Mouse (Mus musculus): ENCODE results near the gene Gm10318. TPM values are rescaled to one million over a fixed set of nuclear protein-coding genes. Genes with fewer than 3 reads are reported as not detected.

Gene Gm10318
- total RNA-seq, 4 experiments from 2014 or later: not detected

- DNase-seq (ENCODE audit: low spot score in 2 of 2): no peak
Measured at GRCm38 (mm10) chr10:77890987-77891565, 38.4 kb downstream of the Gm10318 start.

GRCm38 (mm10) chr10:77895562-77895961 is 42.9 kb downstream of the Gm10318 start:
- DNase-seq (ENCODE audit: low spot score in 2 of 2): no peak

GRCm38 (mm10) chr10:77900126-77900525 is 47.5 kb downstream of the Gm10318 start:
- no peak for DNase-seq (ENCODE audit: low spot score in 2 of 2)

- DNase-seq (ENCODE audit: low spot score in 2 of 2): no peak
Measured at GRCm38 (mm10) chr10:77900903-77901818, 48.5 kb downstream of the Gm10318 start.

GRCm38 (mm10) chr10:77901871-77902210 is 49.2 kb downstream of the Gm10318 start:
- no peak for DNase-seq (ENCODE audit: low spot score in 2 of 2)

- DNase-seq (ENCODE audit: low spot score in 2 of 2): no peak
Measured at GRCm38 (mm10) chr10:77902211-77902893, 49.7 kb downstream of the Gm10318 start, which contains the start of gene Lrrc3. Gene Lrrc3, minus strand, starts transcription at chr10:77902536.

DNA sequence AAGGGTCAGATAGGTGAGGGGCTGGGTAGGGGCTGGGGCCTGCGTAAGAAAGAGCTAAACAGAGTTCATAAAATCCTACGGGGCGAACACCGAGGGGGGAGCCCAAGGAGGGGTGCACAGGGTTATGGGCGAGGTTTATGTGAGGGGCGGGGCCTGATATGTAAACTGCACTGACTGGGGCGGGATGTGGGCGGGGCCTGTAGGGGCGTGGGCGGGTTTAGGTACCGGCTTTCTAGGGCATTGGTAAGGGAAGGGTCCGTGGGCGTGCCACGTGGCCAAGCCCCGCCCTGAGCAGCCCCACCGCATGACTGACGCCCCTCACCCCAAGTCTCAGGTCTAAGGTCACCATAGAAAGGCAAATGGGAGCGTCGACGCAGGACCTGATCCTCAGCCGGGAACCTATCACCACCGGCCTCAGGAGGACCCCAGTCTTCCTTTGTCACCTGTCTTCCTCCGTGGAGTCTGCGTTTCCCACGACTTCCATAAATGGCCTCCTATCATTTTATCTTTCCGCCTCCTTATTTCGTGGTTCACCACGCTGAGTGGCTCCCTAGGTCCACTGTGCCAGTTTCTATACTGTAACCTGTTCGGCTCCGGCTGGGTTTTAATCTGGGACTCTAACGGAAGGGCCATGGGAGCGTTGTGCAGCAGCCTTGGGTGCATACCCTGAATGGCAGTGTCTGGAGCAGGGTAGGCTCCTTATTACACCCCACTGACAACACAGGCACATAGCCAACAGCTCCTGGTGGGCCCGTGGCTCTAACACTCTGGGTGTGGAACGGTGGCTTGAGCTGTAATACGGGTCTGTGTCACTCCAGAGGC is 50.4 kb downstream of the Gm10318 start:
- DNase-seq (ENCODE audit: low spot score in 2 of 2): no peak

Other genes with a start within 250 kb of the Gm10318 start
- 10 to 100 TPM; 38.7 to 59.9 (median 41.6) TPM for gene Sumo3, start 246.8 kb upstream of the Gm10318 start, total RNA-seq (2022)
- 10 to 100 TPM in 2 of 4 experiments, 1 to 10 TPM in 2; 5.7 to 18.3 (median 11.6) TPM for gene Gm49325, start 246.7 kb upstream of the Gm10318 start, total RNA-seq (2022)
- gene Ube2g2, start 230.6 kb upstream of the Gm10318 start, total RNA-seq (2022): 100 to 1,000 TPM in 2 of 4 experiments, 10 to 100 TPM in 2; 81.6 to 141 (median 104) TPM
- not detected for gene Tspear, start 166.3 kb upstream of the Gm10318 start, total RNA-seq (2022)
- not detected for gene Gm19402, start 162.1 kb upstream of the Gm10318 start, total RNA-seq (2022)
- gene Gm9508, start 155.6 kb upstream of the Gm10318 start, total RNA-seq (2022): not detected
- gene Gm10272, start 146.2 kb upstream of the Gm10318 start, total RNA-seq (2022): not detected
- not detected for gene Gm10024, start 141.4 kb upstream of the Gm10318 start, total RNA-seq (2022)
- not detected for gene Gm10142, start 137.1 kb upstream of the Gm10318 start, total RNA-seq (2022)
- gene Krtap12-1, start 132.3 kb upstream of the Gm10318 start, total RNA-seq (2022): not detected
- not detected for gene Gm10100, start 126.4 kb upstream of the Gm10318 start, total RNA-seq (2022)
- gene Gm18596, start 110.2 kb upstream of the Gm10318 start, total RNA-seq (2022): not detected
- gene Gm9736, start 101.5 kb upstream of the Gm10318 start, total RNA-seq (2022): not detected
- not detected for gene Gm3233, start 93.2 kb upstream of the Gm10318 start, total RNA-seq (2022)
- not detected for gene Gm3238, start 81.5 kb upstream of the Gm10318 start, total RNA-seq (2022)
- gene Gm7138, start 75.9 kb upstream of the Gm10318 start, total RNA-seq (2022): not detected
- not detected for gene Gm3250, start 70.3 kb upstream of the Gm10318 start, total RNA-seq (2022)
- gene Gm7137, start 64.7 kb upstream of the Gm10318 start, total RNA-seq (2022): not detected
- gene Gm9639, start 57.8 kb upstream of the Gm10318 start, total RNA-seq (2022): not detected
- gene Gm19668, start 53.7 kb upstream of the Gm10318 start, total RNA-seq (2022): not detected
- gene Gm9507, start 41.0 kb upstream of the Gm10318 start, total RNA-seq (2022): not detected
- not detected for gene Gm2696, start 38.2 kb upstream of the Gm10318 start, total RNA-seq (2022)
- not detected for gene Krtap10-4, start 25.8 kb upstream of the Gm10318 start, total RNA-seq (2022)
- not detected for gene Krtap10-10, start 16.9 kb upstream of the Gm10318 start, total RNA-seq (2022)
- not detected for gene Gm36176, start 6.1 kb upstream of the Gm10318 start, total RNA-seq (2022)
- not detected for gene Gm3285, start 9.1 kb downstream of the Gm10318 start, total RNA-seq (2022)
- gene Lrrc3, start 49.7 kb downstream of the Gm10318 start, total RNA-seq (2022): under 1 TPM; 0.07 to 0.49 (median 0.08) TPM
- gene Trpm2, start 117.7 kb downstream of the Gm10318 start, total RNA-seq (2022): under 1 TPM in 2 of 4 experiments, not detected in 2; 0.07 to 0.20 TPM
- gene 1810043G02Rik, start 125.7 kb downstream of the Gm10318 start, total RNA-seq (2022): 1 to 10 TPM; 3.2 to 4.7 (median 3.4) TPM
- 10 to 100 TPM in 1 of 4 experiments, 1 to 10 TPM in 3; 7.0 to 10.6 (median 7.2) TPM for gene Pfkl, start 157.2 kb downstream of the Gm10318 start, total RNA-seq (2022)
- not detected for gene Dnmt3l, start 189.1 kb downstream of the Gm10318 start, total RNA-seq (2022)
- gene Aire, start 190.8 kb downstream of the Gm10318 start, total RNA-seq (2022): not detected
- gene Icosl, start 216.4 kb downstream of the Gm10318 start, total RNA-seq (2022): 1 to 10 TPM; 1.0 to 1.6 (median 1.3) TPM